Mouse (Mus musculus) cerebellum, postnatal 14 days (tissue): ENCODE results near the gene Hist2h2aa1.
"Not testable (repeated sequence)": the region's sequence is repeated elsewhere in the genome, so short reads cannot be mapped to it uniquely, and the experiment has no call there.

Experiments
- DNase-seq, 2 experiments: peaks; one replicate each; pipeline ENCODE4 v3.0.0; 2021; ENCODE audit warnings: mixed read lengths in 2 of 2

Hist2h2aa1 gene

GRCm38 (mm10) chr3:96280660-96281059 lies 35.4 kb downstream of the Hist2h2aa1 start:
- DNase-seq = no peak

- peak in 1 of 2 experiments; percentile 30 for DNase-seq
Observed at GRCm38 (mm10) chr3:96284457-96284856, 39.2 kb downstream of the Hist2h2aa1 start.

- not testable (repeated sequence) for DNase-seq
Observed at GRCm38 (mm10) chr3:96287334-96287733, 42.0 kb downstream of the Hist2h2aa1 start.

GRCm38 (mm10) chr3:96289201-96289600 lies 43.9 kb downstream of the Hist2h2aa1 start:
- DNase-seq = no peak

- DNase-seq = not testable (repeated sequence)
Observed at GRCm38 (mm10) chr3:96290727-96291126, 45.4 kb downstream of the Hist2h2aa1 start.

GRCm38 (mm10) chr3:96292641-96293040 lies 47.3 kb downstream of the Hist2h2aa1 start:
- DNase-seq = no peak

GRCm38 (mm10) chr3:96293368-96293767 lies 48.1 kb downstream of the Hist2h2aa1 start:
- DNase-seq = no peak

- DNase-seq = no peak
Observed at GRCm38 (mm10) chr3:96293787-96294186, 48.5 kb downstream of the Hist2h2aa1 start, which contains the start of gene Fcgr1. Fcgr1 (minus strand) TSS chr3:96293969.
